Mouse (Mus musculus): ENCODE measurements around the gene Cep126.

GRCm38 (mm10) chr9:8032847-8033246 lies 101.2 kb downstream of the Cep126 start:
- no peak for TF ChIP-seq CTCF (conservative IDR thresholded peaks at IDR 0.05; ENCODE audit: low read length)
- TF ChIP-seq NANOG (IDR thresholded peaks at IDR 0.05; ENCODE audit: borderline replicate concordance, low read length) = no peak
- no peak for TF ChIP-seq POU5F1 (IDR thresholded peaks at IDR 0.05; ENCODE audit: borderline replicate concordance, low read length)
